Mouse (Mus musculus) inflammation-experienced regulatory T-cells, adult 16 weeks (primary cell): Measurements from ENCODE around the gene Gm3667. TPM values are rescaled to one million over a fixed set of nuclear protein-coding genes. Genes with fewer than 3 reads are reported as not detected.

Experiments
- polyA plus RNA-seq: library from polyadenylated mRNA; unstranded; fragments of 100-300 nt; shearing (Covaris generic); gene quantifications from one replicate; pipeline ENCODE4 v1.2.1, GENCODE M21; 2017

Gene Gm3667
- polyA plus RNA-seq, result 11.2 TPM

GRCm38 (mm10) chr14:6889521-6890012 lies at the start of gene Gm3667:
TSS of gene Gm3667 (minus strand) at chr14:6889962.

GRCm38 (mm10) chr14:6840211-6840610 lies 49.6 kb downstream of the Gm3667 start, which contains the start of gene Gm3642:
TSS of gene Gm3642 (minus strand) at chr14:6840311.

Other genes starting within 250 kb of the Gm3667 start
- gene Gm10251, start 205.8 kb downstream of the Gm3667 start, polyA plus RNA-seq, result not detected
- gene Gm8050, start 169.7 kb downstream of the Gm3667 start, polyA plus RNA-seq, result not detected
- 18.8 TPM for gene Gm3636, start 147.6 kb downstream of the Gm3667 start, polyA plus RNA-seq
- not detected for gene Gm8362, start 115.6 kb downstream of the Gm3667 start, polyA plus RNA-seq
- not detected for gene Gm3642, start 49.7 kb downstream of the Gm3667 start, polyA plus RNA-seq
- not detected for gene Gm6356, start 83.9 kb upstream of the Gm3667 start, polyA plus RNA-seq
- gene Gm10406, start 137.5 kb upstream of the Gm3667 start, polyA plus RNA-seq, result 2.4 TPM
- gene Gm3685, start 155.0 kb upstream of the Gm3667 start, polyA plus RNA-seq, result not detected
- gene Gm3696, start 210.7 kb upstream of the Gm3667 start, polyA plus RNA-seq, result 6.2 TPM
- gene Gm6676, start 235.4 kb upstream of the Gm3667 start, polyA plus RNA-seq, result not detected